In the genomic region with DNA sequence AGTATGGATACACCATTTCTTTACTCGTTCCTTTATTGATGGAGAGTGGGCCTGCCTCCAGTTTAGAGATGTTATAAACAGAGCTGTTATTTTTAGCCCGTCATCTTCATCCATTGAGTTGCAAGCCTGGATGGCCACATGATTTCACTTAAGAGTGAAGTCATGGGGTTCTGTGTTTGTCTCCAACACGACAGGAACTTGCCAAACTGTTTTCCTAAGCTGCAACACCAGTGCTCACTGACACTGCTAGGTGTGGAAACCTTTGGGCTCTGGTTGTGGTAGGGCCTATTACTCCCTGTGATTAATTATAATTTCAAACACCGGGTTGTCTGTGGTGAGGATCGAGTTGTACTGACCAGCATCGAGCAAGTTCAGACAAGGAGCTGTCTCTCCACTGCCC, we compare ENCODE assay signal across 28 mouse cellular contexts. TPM values are rescaled to one million over a fixed set of nuclear protein-coding genes. Genes with fewer than 3 reads are reported as not detected.
DNase-seq lines count a peak whose midpoint lies in the region; ATAC-seq and TF ChIP-seq lines count a peak whose summit lies in the region.
"Had no signal": no experiment of that assay in that cellular context is flagged by ENCODE, and none has a peak within 500 bp of the region (broad histone marks: within the 10 kb centered on the region; RNA-seq: fewer than 3 reads in every experiment).

No protein-coding gene starts in this region.

- 42% methylated on average over 6 of the region's 6 CpGs for WGBS in heart, adult 2 months
- 38% methylated on average over 6 of the region's 6 CpGs for WGBS in lung, embryonic 16.5 days
- 37% methylated on average over 6 of the region's 6 CpGs for WGBS in heart, embryonic 14.5 days

- H3K4me3 ChIP-seq in heart, adult 2 months, result no peak overlapping the region
- no peak overlapping the region for H3K4me3 ChIP-seq in lung, embryonic 16.5 days (ENCODE audit: low read length)
- no peak overlapping the region for H3K4me3 ChIP-seq in heart, embryonic 14.5 days (ENCODE audit: control insufficient read depth in 1 of 2, insufficient read depth in 1 of 2, low read depth in 1 of 2, low read length in 2 of 2)
- H3K4me3 ChIP-seq: forebrain, embryonic 12.5 days; hindbrain, embryonic 12.5 days; intestine, embryonic 15.5 days had no signal

- intact Hi-C loops in heart, adult 2 months (cut with DNase I), result no loop called here
- intact Hi-C loops in heart, postnatal 10 days (cut with DNase I), result no loop called here

- H3K27me3 ChIP-seq in heart, adult 2 months (ENCODE audit: control insufficient read depth, insufficient read depth, low read length), result no peaks in the 10 kb centered on the region
- no peaks in the 10 kb centered on the region for H3K27me3 ChIP-seq in lung, embryonic 16.5 days (ENCODE audit: control insufficient read depth, insufficient read depth, low read depth, low read length)
- H3K27me3 ChIP-seq in heart, embryonic 14.5 days (ENCODE audit: control insufficient read depth, insufficient read depth, low read length), result no peaks in the 10 kb centered on the region
- H3K27me3 ChIP-seq: forebrain, embryonic 12.5 days; hindbrain, embryonic 12.5 days; intestine, embryonic 15.5 days had no signal

- TF ChIP-seq EP300 in heart, adult 2 months (IDR thresholded peaks at IDR 0.05; ENCODE audit: insufficient read depth, low read depth, low read length), result 0 out of 2 replicates have a peak, but pooled peaks have one; percentile 54

- H3K4me1 ChIP-seq in heart, adult 2 months (ENCODE audit: control insufficient read depth, insufficient read depth, low read length), result no peaks in the 10 kb centered on the region
- H3K4me1 ChIP-seq in lung, embryonic 16.5 days (replicated peaks; ENCODE audit: control insufficient read depth, insufficient read depth, low read length), result peaks cover 13% of the 10 kb centered on the region
- peaks cover 6 to 8% of the 10 kb centered on the region in 2 experiments for H3K4me1 ChIP-seq in heart, embryonic 14.5 days (ENCODE audit: control insufficient read depth in 2 of 2, insufficient read depth in 2 of 2, low read length in 2 of 2)

- TF ChIP-seq CTCF in heart, adult 2 months (IDR thresholded peaks at IDR 0.05), result no peak

- H3K4me2 ChIP-seq in lung, embryonic 16.5 days (ENCODE audit: low read depth, low read length), result no peak overlapping the region
- H3K4me2 ChIP-seq in heart, embryonic 14.5 days (ENCODE audit: low read length), result no peak overlapping the region
- H3K4me2 ChIP-seq: forebrain, embryonic 12.5 days; hindbrain, embryonic 12.5 days; intestine, embryonic 15.5 days; liver, embryonic 11.5 days; midbrain, embryonic 11.5 days had no signal

- peak in 1 of 2 experiments; percentile 28 for DNase-seq in heart, adult 2 months
- no peak for DNase-seq in heart, postnatal 4 days
- DNase-seq in lung, postnatal 14 days, result no peak
- peak; percentile 21 to 47 for DNase-seq in heart, postnatal 10 days
- no peak for DNase-seq in layer of hippocampus, adult 18-20 months (ENCODE audit: low spot score in 2 of 2)
- DNase-seq: adrenal gland, adult 2 months; adrenal gland, postnatal 36 days; B cell, adult 2 months; cerebellum, adult 18-20 months; cerebellum, postnatal 14 days; gastrocnemius, postnatal 10 days; kidney, adult 8-10 months; kidney, postnatal 4 days; layer of hippocampus, postnatal 36 days; lung, postnatal 36 days; right cerebral cortex, postnatal 25 days; thymus, postnatal 14 days had no signal

- TF ChIP-seq POLR2A in heart, adult 2 months (IDR thresholded peaks at IDR 0.05; ENCODE audit: insufficient read depth, low read depth, low read length), result no peak

- no peaks in the 10 kb centered on the region for H3K79me2 ChIP-seq in heart, adult 2 months (replicated peaks; ENCODE audit: control insufficient read depth, insufficient read depth, low read length)

- H3K9me3 ChIP-seq in lung, embryonic 16.5 days (ENCODE audit: control insufficient read depth, low read length), result no peaks in the 10 kb centered on the region
- no peaks in the 10 kb centered on the region for H3K9me3 ChIP-seq in heart, embryonic 14.5 days (ENCODE audit: control insufficient read depth, low read length)
- H3K9me3 ChIP-seq: intestine, embryonic 15.5 days had no signal

- no peak for ATAC-seq in lung, embryonic 16.5 days (ENCODE audit: low read depth)
- no peak for ATAC-seq in heart, embryonic 14.5 days (ENCODE audit: insufficient number of reproducible peaks, insufficient read depth, low FRiP score, low read depth)
- no peak for ATAC-seq in erythroid progenitor cell, adult 5-6 weeks (replicated peaks; ENCODE audit: low FRiP score, poor library complexity, severe bottlenecking)
- ATAC-seq: hindbrain, postnatal 0 days; intestine, embryonic 15.5 days; midbrain, embryonic 16.5 days had no signal

- H3K27ac ChIP-seq in heart, adult 2 months, result peak overlapping the region; percentile 59
- H3K27ac ChIP-seq in lung, embryonic 16.5 days (ENCODE audit: low read length), result 0 out of 2 replicates have a peak overlapping the region, but pooled peaks have one; percentile 13
- H3K27ac ChIP-seq in heart, embryonic 14.5 days (replicated peaks in 1 of 2; ENCODE audit: control insufficient read depth in 1 of 2, insufficient read depth in 1 of 2, low read depth in 2 of 2, low read length in 2 of 2), result peak overlapping the region; percentile 12 to 65; a peak in 3 of 4 replicates
- H3K27ac ChIP-seq: forebrain, embryonic 12.5 days; hindbrain, embryonic 12.5 days; hindbrain, postnatal 0 days; intestine, embryonic 15.5 days; kidney, postnatal 0 days had no signal

- H3K9ac ChIP-seq in heart, adult 2 months (ENCODE audit: low read depth, low read length), result no peak overlapping the region; the same call in 1 of the 2 replicates
- no peak overlapping the region for H3K9ac ChIP-seq in lung, embryonic 16.5 days (ENCODE audit: low read length)
- no peak overlapping the region for H3K9ac ChIP-seq in heart, embryonic 14.5 days (ENCODE audit: low read length)
- H3K9ac ChIP-seq: forebrain, embryonic 12.5 days; hindbrain, embryonic 12.5 days; intestine, embryonic 15.5 days had no signal

- H3K36me3 ChIP-seq in heart, adult 2 months (ENCODE audit: control insufficient read depth, insufficient read depth, low read length), result peaks cover 2% of the 10 kb centered on the region; the same call in 1 of the 2 replicates
- no peaks in the 10 kb centered on the region for H3K36me3 ChIP-seq in lung, embryonic 16.5 days (ENCODE audit: control insufficient read depth, insufficient read depth, low read length)
- H3K36me3 ChIP-seq in heart, embryonic 14.5 days (ENCODE audit: control insufficient read depth, insufficient read depth, low read length), result no peaks in the 10 kb centered on the region
- H3K36me3 ChIP-seq: forebrain, embryonic 12.5 days; hindbrain, embryonic 12.5 days; intestine, embryonic 15.5 days had no signal

RNA-seq across cellular contexts. Expression of gene Axin2, which starts 45.6 kb away (rescaled TPM):
- 1 to 10 TPM; 3.5 to 6.6 TPM for total RNA-seq in heart, adult 2 months (2021)
- polyA plus RNA-seq in heart, adult 2 months (2012; rRNA removed), result 2.7 and 2.8 TPM in 2 replicates
- 1 to 10 TPM; 5.8 to 6.3 TPM for total RNA-seq in heart, postnatal 4 days (2021)
- polyA plus RNA-seq in lung, embryonic 16.5 days (2015; fragmentation: Nextera tagmentation; extraction: Ambion mirVana), result 7.8 and 8.5 TPM in 2 replicates
- polyA plus RNA-seq in heart, embryonic 14.5 days (2014; fragmentation: Nextera tagmentation; extraction: Ambion mirVana), result 0.93 and 2.6 TPM in 2 replicates
- total RNA-seq in heart, postnatal 10 days (2021), result 1 to 10 TPM; 5.4 to 6.0 TPM
- total RNA-seq in layer of hippocampus, adult 18-20 months (2021), result 10 to 100 TPM; 30.6 to 33.8 TPM
- 0.72 and 2.9 TPM in 2 replicates for total RNA-seq in erythroid progenitor cell, adult 5-6 weeks (2015; ENCODE audit: low replicate concordance)
- total RNA-seq in erythroid progenitor cell, adult 5-6 weeks (2017; ENCODE audit: low replicate concordance), result 0.77 TPM in 1 of 2 replicates, not detected in the other

Comparison
In these comparisons a context has a peak if more than half of its experiments do, and no peak if none do; other contexts are left out.
1. DNase-seq: peak in heart, postnatal 10 days (2 of 2); none in heart, postnatal 4 days (single experiment), lung, postnatal 14 days (single experiment) and layer of hippocampus, adult 18-20 months (0 of 2).
2. RNA of gene Axin2, which starts 45.6 kb away (total RNA-seq): 30.6 to 33.8 TPM in layer of hippocampus, adult 18-20 months; 3.5 to 6.6 TPM in heart, adult 2 months, 5.8 to 6.3 TPM in heart, postnatal 4 days, 5.4 to 6.0 TPM in heart, postnatal 10 days and 0.72 to 2.9 TPM in erythroid progenitor cell, adult 5-6 weeks; every median in the first group is over 4 times any median in the second.
3. Peak in every context shown above with its lines, with median percentiles within 50 percentile points of each other: H3K27ac ChIP-seq.